Mouse (Mus musculus): Measurements from ENCODE around the gene Zfp729a.
"Not testable (repeated sequence)": the region's sequence is repeated elsewhere in the genome, so short reads cannot be mapped to it uniquely, and the experiment has no call there.

The Zfp729a gene

GRCm38 (mm10) chr13:67637294-67638007, at the start of gene Zfp729a, which contains the start of gene Gm49345:
Zfp729a (minus strand) TSS chr13:67637791.
Gm49345 (minus strand) TSS chr13:67637769.
- DNase-seq: peak; percentile 85

- no peak for DNase-seq
Observed at GRCm38 (mm10) chr13:67686971-67687370, 49.4 kb upstream of the Zfp729a start, which contains the start of gene Zfp738. Zfp738 (minus strand) TSS chr13:67687071.

GRCm38 (mm10) chr13:67683841-67684240, 46.2 kb upstream of the Zfp729a start:
- not testable (repeated sequence) for DNase-seq

GRCm38 (mm10) chr13:67682959-67683735, 45.6 kb upstream of the Zfp729a start:
- DNase-seq: peak; percentile 83

GRCm38 (mm10) chr13:67674902-67675301, 37.3 kb upstream of the Zfp729a start:
- no peak for DNase-seq

GRCm38 (mm10) chr13:67652496-67652895, 14.9 kb upstream of the Zfp729a start:
- no peak for DNase-seq

GRCm38 (mm10) chr13:67610108-67610507, 27.5 kb downstream of the Zfp729a start:
- no peak for DNase-seq

GRCm38 (mm10) chr13:67609066-67609876, 28.3 kb downstream of the Zfp729a start, which contains the start of gene Zfp729b:
Zfp729b (minus strand) TSS chr13:67609707.
- peak; percentile 94 for DNase-seq

GRCm38 (mm10) chr13:67572591-67573189, 64.9 kb downstream of the Zfp729a start:
- no peak for DNase-seq
